Mouse (Mus musculus) midbrain, postnatal 0 days (tissue): ENCODE measurements at regions not wholly inside any gene's neighbourhood (a gene's known extent, or its start where the extent isn't known, plus 50 kb on each side); places are given as distances from the start of the nearest gene placed in this dataset.
A peak's percentile ranks its signal among the peaks of the same experiment; 100 is the strongest.

Experiments
- ATAC-seq: fragments of 200-750 bp; cut with Nextera tagmentation; 2 replicates; pipeline ENCODE4 v1.8.0; 2017; ENCODE audit warnings: moderate number of reproducible peaks, mild to moderate bottlenecking, moderate TSS enrichment, moderate library complexity; ENCODE audit not compliant: low FRiP score
- DNase-seq: peaks from one replicate; pipeline ENCODE4 v3.0.0-alpha.2; 2015; ENCODE audit warnings: low spot score
- H3K27ac ChIP-seq: fragments of 300-500 bp; sonication (generic); 2 replicates; pipeline ENCODE4 v1.5.1; 2014; ENCODE audit warnings: low read depth, mild to moderate bottlenecking, low read length, mixed read lengths
- H3K27me3 ChIP-seq: fragments of 300-500 bp; sonication (generic); 2 replicates; pipeline ENCODE4 v1.6.1; 2014; ENCODE audit warnings: low read length, control low read depth, mixed read lengths; ENCODE audit not compliant: insufficient read depth
- H3K36me3 ChIP-seq: fragments of 300-500 bp; sonication (generic); 2 replicates; pipeline ENCODE4 v1.6.1; 2014; ENCODE audit warnings: low read length, control low read depth, mixed read lengths; ENCODE audit not compliant: insufficient read depth
- H3K4me1 ChIP-seq: fragments of 300-500 bp; sonication (generic); 2 replicates; pipeline ENCODE4 v1.6.1; 2014; ENCODE audit warnings: mild to moderate bottlenecking, control low read depth, antibody characterized with exemption, low read length, mixed read lengths; ENCODE audit not compliant: insufficient read depth
- H3K4me2 ChIP-seq: fragments of 300-500 bp; sonication (generic); 2 replicates; pipeline ENCODE4 v1.6.1; 2014; ENCODE audit warnings: low read depth, mild to moderate bottlenecking, low read length, mixed read lengths; ENCODE audit not compliant: poor library complexity, severe bottlenecking
- H3K4me3 ChIP-seq: fragments of 300-500 bp; sonication (generic); 2 replicates; pipeline ENCODE4 v1.5.1; 2014; ENCODE audit warnings: low read depth, mild to moderate bottlenecking, low read length, moderate library complexity
- H3K9ac ChIP-seq: fragments of 300-500 bp; sonication (generic); replicated peaks from 2 replicates; pipeline ENCODE4 v1.6.1; 2014; ENCODE audit warnings: mild to moderate bottlenecking, low read length, moderate library complexity, mixed read lengths; ENCODE audit not compliant: poor library complexity, severe bottlenecking
- H3K9me3 ChIP-seq: fragments of 300-500 bp; sonication (generic); 2 replicates; pipeline ENCODE4 v1.6.1; 2016; ENCODE audit warnings: low read length, control low read depth
- CTCF ChIP-seq: IDR thresholded peaks from 2 replicates; pipeline ENCODE4 v1.5.1; 2016; ENCODE audit warnings: antibody characterized with exemption, mild to moderate bottlenecking
- WGBS: fragments of 180-500 bp; shearing (Covaris S2); extraction: QIAGEN DNeasy Blood & Tissue Kit; methylation state at CpG from one replicate; pipeline ENCODE4 v1.1.7; 2014; 5-methylcytosine and 5-hydroxymethylcytosine counted together

GRCm38 (mm10) chr15:3213721-3214120 lies 54.6 kb upstream of the Selenop start:
- peak; percentile 82 for TF ChIP-seq CTCF
- Histone ChIP-seq H3K4me2 (no peak overlapping the region), H3K4me3 (no peak overlapping the region), H3K9me3 (no peaks in the 10 kb centered on the region), H3K4me1 (no peaks in the 10 kb centered on the region), H3K27me3 (no peaks in the 10 kb centered on the region), H3K9ac (no peak overlapping the region), H3K27ac (no peak overlapping the region), H3K36me3 (no peaks in the 10 kb centered on the region)
- ATAC-seq (no peak), DNase-seq (peak; percentile 74)
- 6% methylated on average over 4 of the region's 4 CpGs for WGBS

- 57% methylated on average over 1 of the region's 1 CpGs for WGBS
Observed at GRCm38 (mm10) chr15:3215201-3215600, 53.1 kb upstream of the Selenop start.

More at GRCm38 (mm10) chr15:3215201-3215600, 53.1 kb upstream of the Selenop start:
- Histone ChIP-seq H3K9me3 (no peaks in the 10 kb centered on the region), H3K4me2 (no peak overlapping the region), H3K36me3 (no peaks in the 10 kb centered on the region), H3K27ac (no peak overlapping the region), H3K4me3 (no peak overlapping the region), H3K27me3 (no peaks in the 10 kb centered on the region), H3K9ac (no peak overlapping the region), H3K4me1 (no peaks in the 10 kb centered on the region)
- no peak for ATAC-seq
- no peak for TF ChIP-seq CTCF
- DNase-seq: no peak
